Mouse (Mus musculus) left cerebral cortex, postnatal 10 days (tissue): ENCODE results near the gene Igfals. TPM values are rescaled to one million over a fixed set of nuclear protein-coding genes. Genes with fewer than 3 reads are reported as not detected.

Experiments
- DNase-seq, 2 experiments: peaks; one replicate each; pipeline ENCODE4 v3.0.0; 2021 to 2022; ENCODE audit warnings: low spot score in 2 of 2, mixed read lengths in 1 of 2; ENCODE audit errors: extremely low spot score in 1 of 2
- intact Hi-C: fragments of 180-260 bp; cut with DNase I; formaldehyde crosslinking; loops from one replicate; pipeline ENCODE4 v1.15.1; 2025
- total RNA-seq, 2 experiments: library from RNA; stranded (reverse); gene quantifications; 2 replicates each; pipeline ENCODE4 v1.2.3; 2021

Gene Igfals
- under 1 TPM; 0.17 to 0.32 TPM for total RNA-seq

- no peak for DNase-seq
- intact Hi-C loops = no loop called here
Observed at GRCm38 (mm10) chr17:24865776-24866175, at the start of gene Igfals. Gene Igfals, plus strand, starts transcription at chr17:24865997.

DNA sequence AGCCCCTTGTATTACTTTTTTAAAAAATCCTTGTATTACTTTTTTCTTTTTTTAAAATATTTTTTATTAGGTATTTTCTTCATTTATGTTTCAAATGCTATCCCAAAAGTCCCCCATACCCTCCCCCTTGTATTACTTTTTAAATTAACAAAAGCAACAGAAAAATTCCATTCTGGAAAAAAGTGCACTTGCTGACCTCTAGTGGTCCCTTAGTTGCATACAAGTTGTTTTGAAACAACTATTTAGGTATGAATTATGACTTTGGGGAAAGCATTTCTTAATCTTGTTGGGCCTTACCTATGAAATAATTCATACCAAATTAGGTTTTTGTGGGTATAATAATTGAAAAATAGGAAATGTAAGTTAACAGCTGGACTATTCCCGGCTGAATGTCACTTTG is 48.3 kb upstream of the Igfals start:
- intact Hi-C loops = loop anchor here (2.0 kb wide), 1 partner anchor 73 kb away; no protein-coding TSS in a partner anchor
- no peak for DNase-seq

- no peak for DNase-seq
- intact Hi-C loops = no loop called here
Observed at GRCm38 (mm10) chr17:24818172-24818571, 47.6 kb upstream of the Igfals start.

DNA sequence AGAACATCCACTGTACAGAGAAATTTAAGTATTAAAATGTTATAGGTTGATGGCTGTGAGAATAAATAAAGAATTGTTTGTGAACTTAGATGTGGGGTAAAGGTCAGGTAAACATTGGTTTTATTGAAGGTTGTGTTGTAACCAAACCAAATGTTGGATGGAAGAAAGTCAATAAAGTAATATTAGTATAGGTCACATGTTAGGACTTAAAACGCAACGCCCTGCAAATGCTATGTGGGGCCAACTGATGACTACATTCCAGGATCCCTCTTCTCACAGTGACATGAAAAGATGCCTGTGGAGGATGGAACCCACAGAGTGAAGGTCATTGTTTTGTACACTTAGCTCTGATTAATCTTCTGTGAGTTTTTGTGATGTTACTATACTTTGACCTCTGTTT is 46.3 kb upstream of the Igfals start:
- DNase-seq = no peak

GRCm38 (mm10) chr17:24821351-24822280 is 44.2 kb upstream of the Igfals start:
- DNase-seq = no peak
- intact Hi-C loops = no loop called here

More for the DNA sequence above, 46.3 kb upstream of the Igfals start:
- intact Hi-C loops = no loop called here

DNA sequence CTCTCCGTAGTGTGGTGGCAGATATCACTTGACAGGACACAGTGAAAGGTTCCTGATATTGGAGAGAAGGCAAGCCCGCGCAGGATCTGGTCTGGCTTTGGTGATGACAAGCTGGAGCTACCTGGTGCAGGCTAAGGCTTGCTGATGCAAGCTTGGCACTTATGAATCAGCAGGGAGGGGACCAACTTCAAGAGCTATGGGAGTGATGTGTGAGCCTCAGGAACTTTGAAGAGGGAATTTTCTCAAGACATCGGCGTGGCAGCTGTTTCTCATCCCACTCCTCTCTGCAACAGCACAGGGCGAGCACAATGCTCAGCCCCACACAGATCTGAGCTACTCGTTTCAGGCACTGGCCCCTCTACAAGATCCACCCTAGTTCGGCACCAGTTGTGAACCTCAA is 26.0 kb upstream of the Igfals start, which contains the start of gene Hagh:
TSS of gene Hagh (plus strand) at position 302 of the 400 bp plus-strand sequence.
- intact Hi-C loops = no loop called here
- no peak for DNase-seq

GRCm38 (mm10) chr17:24840341-24840740 is 25.5 kb upstream of the Igfals start:
- DNase-seq = no peak
- intact Hi-C loops = no loop called here

GRCm38 (mm10) chr17:24841133-24841532 is 24.7 kb upstream of the Igfals start:
- intact Hi-C loops = no loop called here
- no peak for DNase-seq

GRCm38 (mm10) chr17:24842631-24843030 is 23.2 kb upstream of the Igfals start:
- intact Hi-C loops = no loop called here
- no peak for DNase-seq

GRCm38 (mm10) chr17:24844525-24844924 is 21.3 kb upstream of the Igfals start:
- DNase-seq = no peak
- intact Hi-C loops = no loop called here

GRCm38 (mm10) chr17:24847386-24847785 is 18.4 kb upstream of the Igfals start:
- no peak for DNase-seq
- intact Hi-C loops = no loop called here

- no peak for DNase-seq
- intact Hi-C loops = no loop called here
Observed at GRCm38 (mm10) chr17:24848600-24849031, 17.2 kb upstream of the Igfals start.

DNA sequence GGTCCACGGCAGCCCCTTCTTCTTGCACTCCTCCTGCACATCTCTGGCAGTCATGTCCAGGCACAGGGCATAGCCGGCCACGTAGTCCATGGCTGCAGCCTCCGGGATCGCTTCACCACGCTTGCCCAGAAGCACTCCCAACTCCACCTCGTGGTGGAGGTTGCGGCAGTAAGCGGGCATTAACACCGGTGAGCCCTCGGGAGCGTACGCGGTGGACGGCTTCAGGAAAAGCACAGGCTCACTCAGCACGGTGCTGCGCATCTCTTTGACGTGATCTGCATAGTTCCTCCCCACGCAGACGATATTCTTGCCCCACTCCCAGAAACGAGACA is 16.1 kb upstream of the Igfals start:
- no peak for DNase-seq
- intact Hi-C loops = no loop called here

DNA sequence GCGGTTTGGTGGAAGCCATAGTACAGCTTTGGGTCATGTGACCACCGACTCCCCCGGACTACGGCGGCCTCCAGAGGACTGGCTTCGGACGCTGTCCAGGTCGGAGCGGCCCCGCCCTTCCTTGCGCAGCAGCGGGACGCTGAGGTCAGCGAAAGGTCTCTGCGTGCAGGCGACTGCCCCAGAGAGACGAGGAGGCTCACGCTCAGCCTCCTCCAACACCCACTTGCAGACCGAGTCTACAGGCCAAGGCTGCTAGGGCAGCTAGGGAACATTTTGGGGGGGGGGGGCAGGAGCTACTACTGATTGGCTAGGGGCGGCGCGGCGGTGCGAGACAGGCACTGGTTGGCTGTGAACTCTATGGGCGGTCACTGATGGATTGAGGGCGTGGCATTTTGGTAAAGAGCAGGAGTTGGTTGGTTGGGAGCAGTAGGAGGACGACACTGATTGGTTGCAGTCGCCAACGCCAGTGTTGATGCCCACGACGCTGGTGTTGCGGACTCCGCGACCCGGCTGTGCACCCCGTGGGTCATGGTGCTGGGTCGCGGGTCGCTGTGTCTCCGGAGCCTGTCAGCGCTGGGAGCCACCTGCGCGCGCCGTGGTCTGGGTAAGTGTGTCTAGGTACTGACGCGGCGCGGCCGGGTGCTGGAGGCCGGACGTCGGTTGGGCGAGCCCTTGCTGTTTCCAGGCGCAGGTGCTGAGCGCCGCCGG is 15.6 kb upstream of the Igfals start, which contains the start of gene Fahd1:
TSS of gene Fahd1 (minus strand) at position 300 of the 708 bp plus-strand sequence.
- DNase-seq = peak; percentile 98
- intact Hi-C loops = no loop called here

- no peak for DNase-seq
- intact Hi-C loops = no loop called here
Observed at GRCm38 (mm10) chr17:24850773-24851127, 15.0 kb upstream of the Igfals start.

DNA sequence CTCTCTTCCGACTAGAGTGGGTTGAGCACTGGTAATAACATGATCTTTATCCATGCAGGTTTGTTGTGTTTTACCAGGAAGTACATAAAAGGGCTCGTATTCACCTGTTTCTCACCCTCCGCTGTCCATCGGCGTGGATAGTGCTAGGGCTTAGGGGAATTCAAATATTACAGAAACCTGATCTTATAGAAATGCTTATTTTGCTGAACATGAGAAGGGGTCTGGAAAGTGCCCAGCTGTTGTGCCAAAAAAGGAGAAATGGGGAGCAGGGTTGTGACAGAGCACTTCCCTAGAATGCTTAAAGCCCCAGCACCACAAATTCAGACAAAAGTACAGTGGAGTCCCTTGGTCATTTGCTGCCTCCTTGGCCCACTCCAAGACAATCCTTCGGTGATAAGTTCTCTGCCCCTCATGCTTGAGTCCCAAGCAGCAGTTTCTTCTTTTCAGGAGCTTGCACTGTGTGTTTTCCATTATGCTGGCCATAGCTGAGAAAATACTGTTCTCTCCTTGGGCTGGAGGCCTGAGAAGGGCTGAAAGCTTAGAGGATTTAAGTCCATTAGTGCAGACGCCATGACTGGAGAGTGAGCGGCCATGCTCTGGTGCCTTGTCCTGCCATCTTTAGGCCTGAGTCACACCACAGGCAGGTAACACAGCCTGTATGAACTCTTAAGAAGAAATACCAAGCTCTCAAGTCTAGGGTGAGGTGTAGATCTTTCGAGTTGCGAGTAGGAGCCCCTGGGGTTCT is 14.2 kb upstream of the Igfals start:
- DNase-seq = no peak
- intact Hi-C loops = no loop called here

GRCm38 (mm10) chr17:24855838-24856464 is 9.8 kb upstream of the Igfals start:
- intact Hi-C loops = no loop called here

GRCm38 (mm10) chr17:24856589-24856988 is 9.2 kb upstream of the Igfals start:
- intact Hi-C loops = no loop called here

More at GRCm38 (mm10) chr17:24855838-24856464, 9.8 kb upstream of the Igfals start:
- no peak for DNase-seq

More at GRCm38 (mm10) chr17:24856589-24856988, 9.2 kb upstream of the Igfals start:
- DNase-seq = no peak
